Mouse (Mus musculus) adrenal gland (tissue): Measurements from ENCODE around the gene 1700003H04Rik.

Experiments used
- intact Hi-C: fragments of 180-260 bp; cut with DNase I; formaldehyde crosslinking; loops from one replicate; pipeline ENCODE4 v1.15.1; 2025
- long read RNA-seq, 2 experiments: library from polyadenylated mRNA; unstranded; transcript quantifications; one replicate each; pipeline ENCODE4 v2.0.0; 2020; ENCODE audit warnings: borderline replicate concordance in 1 of 2; ENCODE audit not compliant: insufficient replicate concordance in 1 of 2

1700003H04Rik gene
- long read RNA-seq, experiment 1 = 0 reads
- long read RNA-seq, experiment 2 = 0 reads

DNA sequence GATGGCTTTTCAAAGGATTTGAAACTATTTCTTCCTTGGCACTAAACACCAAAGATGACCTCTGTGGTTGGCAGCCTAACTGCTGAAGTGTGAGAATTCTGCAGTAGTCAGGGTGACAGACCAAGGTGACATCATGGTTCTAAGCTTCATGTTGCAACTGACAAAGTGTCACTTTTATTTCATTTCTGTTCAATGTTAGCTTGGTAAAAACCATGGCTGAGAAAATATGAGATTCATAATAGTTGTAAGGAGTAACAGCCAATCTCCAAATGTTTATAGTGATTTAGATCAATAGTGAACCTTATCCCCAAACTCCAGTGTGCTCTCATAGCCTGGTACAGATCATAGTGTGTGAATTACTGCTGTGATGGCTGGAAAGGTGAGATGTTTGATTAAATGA is at the start of gene 1700003H04Rik:
Gene 1700003H04Rik (minus strand): TSS at position 101 of the 400 bp plus-strand sequence.
- intact Hi-C loops = loop anchor here (10.0 kb wide), 1 partner anchor 236 kb away; no protein-coding TSS in a partner anchor

DNA sequence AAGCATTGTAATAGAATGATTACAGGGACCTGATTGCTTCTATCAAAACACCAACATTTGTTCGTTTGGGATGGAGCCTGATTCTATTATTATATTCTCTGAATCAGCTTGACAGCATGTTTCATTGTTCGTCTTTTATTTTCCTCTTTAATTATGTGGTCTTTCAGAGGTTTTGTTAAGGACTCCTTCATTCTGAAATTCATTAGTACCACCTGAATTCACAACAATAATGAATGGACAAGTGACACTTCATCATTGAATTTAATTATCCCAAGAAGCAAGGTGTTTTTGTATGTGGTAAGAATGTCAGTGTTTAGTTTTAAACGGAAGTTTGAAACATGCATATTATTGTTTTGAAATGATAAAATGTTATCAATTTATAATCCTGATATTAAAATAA is 42.1 kb upstream of the 1700003H04Rik start:
- intact Hi-C loops = no loop called here

DNA sequence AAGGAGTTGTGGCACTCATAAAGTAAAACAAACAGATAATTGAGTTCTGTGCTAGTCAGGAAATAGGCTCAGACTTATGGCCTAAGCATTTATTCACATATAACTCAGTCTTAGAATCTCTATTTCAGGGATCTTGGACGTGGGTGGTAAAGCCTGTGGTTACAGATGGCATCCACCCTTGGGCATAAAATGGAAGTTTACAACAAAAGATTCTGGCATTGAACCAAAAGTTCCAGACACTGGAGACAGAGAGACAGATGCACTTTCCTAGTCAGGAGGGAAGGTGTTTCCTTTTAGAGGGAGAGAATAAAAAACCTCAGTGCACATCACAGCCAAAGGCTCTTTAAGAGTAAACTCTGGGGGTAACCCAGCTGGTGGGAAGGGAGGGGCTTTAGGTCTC is 32.4 kb upstream of the 1700003H04Rik start:
- intact Hi-C loops = no loop called here

DNA sequence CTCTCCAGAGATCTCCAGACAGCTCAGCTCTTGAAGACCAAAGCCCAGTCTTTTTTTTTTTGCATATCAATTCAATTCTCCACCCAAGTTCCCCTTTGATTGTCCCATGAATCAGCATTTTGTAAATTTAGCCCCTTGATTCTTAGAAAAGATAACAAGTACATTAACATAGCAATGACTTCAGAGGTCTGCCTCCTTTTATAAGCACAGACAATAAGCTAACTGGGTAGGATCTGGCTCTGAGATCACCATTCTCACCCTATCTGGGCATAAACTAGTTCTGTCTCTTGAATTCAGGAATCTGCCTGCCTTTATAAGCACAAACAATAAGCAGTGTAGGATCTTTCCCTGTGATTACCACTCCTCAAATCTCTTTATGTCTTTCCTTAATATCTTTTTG is 29.1 kb upstream of the 1700003H04Rik start:
- intact Hi-C loops = no loop called here

DNA sequence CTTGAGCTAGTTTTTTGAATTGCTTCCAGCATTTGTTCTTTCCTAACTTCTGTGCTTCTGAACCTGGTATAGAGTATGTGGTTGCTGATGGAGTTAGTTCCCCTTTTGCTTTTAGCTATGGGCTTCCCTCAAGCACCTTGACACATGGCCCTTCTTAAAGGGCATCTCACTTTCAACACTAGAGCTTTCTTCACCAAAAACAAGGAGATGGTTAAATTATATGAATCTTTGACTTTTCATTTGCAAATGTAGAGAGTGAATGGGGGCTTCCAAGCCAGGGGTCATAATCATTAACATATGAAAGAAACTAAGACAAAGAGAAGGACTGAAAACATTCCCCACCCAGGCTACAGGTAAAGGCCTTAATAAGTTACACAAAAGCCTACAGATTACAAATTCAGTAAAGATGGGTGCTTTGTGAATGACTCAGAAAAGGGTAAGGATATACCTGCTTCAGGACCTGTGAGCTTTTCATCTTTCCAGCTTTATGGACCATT is 25.2 kb upstream of the 1700003H04Rik start:
- intact Hi-C loops = no loop called here

DNA sequence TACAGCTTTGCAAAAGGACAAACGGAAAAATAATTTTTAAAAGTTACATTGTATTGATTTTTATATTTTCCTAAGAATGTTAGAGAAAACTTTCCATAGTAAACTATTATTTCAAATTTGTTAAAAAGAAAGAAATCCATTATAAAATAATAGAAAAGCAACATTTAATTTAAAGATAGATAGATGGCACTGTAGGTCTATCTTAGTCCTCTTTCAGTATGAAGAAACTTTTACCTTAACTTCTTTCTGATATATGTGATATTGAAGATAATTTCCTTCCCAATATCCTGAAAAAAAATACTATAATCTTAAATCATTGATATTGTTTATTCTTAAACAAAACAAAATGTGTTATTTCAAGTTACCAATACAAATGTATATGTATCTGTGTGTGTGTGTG is 24.6 kb upstream of the 1700003H04Rik start:
- intact Hi-C loops = no loop called here

DNA sequence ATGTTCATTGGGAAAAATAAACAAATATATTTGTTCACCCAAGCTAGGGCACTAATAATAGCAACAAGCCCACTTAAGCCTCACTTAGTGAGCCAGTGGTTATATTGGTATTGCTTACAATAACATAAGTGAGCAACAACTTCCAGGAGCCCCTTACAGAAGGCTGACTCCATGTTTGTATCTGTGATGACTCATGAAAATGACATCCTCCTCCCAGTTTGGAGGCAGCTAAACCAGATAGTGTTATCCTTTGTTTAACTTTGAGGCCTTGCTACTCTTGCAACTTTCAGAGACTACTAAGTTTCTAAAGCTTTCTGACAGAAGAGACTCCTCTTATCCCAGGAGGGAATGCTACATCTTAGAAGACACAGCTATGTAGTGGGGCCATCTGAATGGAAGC is 16.9 kb upstream of the 1700003H04Rik start:
- intact Hi-C loops = no loop called here

DNA sequence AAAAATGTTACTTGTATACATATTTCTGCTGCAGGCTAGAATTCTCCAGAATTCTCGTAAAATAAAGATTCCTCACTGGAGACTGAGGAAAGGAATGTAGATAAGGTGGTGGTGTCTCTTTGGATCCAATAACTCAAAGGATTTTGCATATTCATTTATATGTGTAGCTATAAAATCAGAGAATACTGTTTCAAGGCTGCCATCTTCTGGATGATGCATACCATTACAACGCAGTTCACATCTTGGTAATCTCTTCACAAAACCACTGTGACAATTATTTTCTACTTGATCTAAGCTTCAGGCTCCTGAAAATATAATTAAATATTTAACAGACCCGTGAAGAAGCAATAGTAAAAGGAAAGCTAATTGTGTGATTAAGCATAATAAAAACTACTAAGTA is 6.6 kb upstream of the 1700003H04Rik start:
- intact Hi-C loops = loop anchor here (5.0 to 10.0 kb wide), 2 partner anchors 243 to 1070 kb away; no protein-coding TSS in a partner anchor

DNA sequence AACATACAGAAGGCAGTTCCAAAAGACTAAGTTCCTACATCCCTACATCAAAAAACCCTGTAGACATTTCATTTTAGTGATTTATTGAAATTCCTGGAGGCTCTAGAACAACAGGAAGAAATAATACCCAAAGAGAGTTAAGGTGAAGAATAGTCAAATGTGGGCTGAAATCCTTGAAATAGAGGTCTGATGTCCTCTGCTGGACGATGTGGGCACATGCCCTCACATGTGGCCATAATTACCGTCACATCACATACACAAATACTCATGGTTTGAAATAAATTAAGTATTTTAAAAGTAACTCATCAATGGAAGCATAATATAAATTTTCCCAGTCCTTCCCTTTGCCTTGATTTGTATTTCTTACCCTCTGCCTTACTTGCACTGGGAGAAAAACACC is 4.9 kb upstream of the 1700003H04Rik start:
- intact Hi-C loops = loop anchor here (5.0 to 10.0 kb wide), 2 partner anchors 241 to 1068 kb away; no protein-coding TSS in a partner anchor

DNA sequence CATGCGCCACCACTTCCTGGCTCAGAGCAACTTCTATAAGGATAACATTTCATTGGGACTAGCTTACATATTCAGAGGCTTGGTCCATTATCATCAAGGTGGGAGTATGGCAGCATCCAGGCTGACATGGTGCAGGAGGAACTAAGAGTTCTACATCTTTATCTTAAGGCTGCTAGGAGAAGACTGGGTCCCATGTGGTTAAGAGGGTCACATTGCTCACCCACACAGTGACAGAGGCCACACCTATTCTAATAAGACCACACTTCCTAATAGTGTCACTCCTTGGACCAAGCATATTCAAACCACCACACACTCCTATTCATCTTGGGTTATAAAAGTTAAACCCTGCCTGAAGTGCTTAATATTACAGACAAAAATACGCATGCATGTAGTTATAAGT is 23.6 kb downstream of the 1700003H04Rik start:
- intact Hi-C loops = no loop called here

DNA sequence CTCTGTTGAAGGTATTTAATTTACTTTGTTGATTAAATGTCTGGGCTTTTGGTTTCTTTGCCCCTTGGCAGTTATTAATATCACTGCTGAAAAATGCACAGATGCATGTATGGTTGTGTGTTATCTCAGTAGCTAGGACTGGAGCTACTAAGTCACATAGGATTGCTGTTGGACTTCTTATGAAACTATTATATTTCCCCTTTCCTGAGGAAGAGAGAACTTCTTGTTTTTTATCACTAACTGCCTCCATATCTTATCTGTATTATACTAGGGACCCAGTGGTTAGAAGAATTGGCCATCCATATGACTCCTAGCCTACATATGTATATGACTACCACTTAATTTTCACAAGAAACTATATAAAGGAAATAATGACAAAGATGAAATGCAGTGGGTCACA is 24.9 kb downstream of the 1700003H04Rik start:
- intact Hi-C loops = no loop called here

DNA sequence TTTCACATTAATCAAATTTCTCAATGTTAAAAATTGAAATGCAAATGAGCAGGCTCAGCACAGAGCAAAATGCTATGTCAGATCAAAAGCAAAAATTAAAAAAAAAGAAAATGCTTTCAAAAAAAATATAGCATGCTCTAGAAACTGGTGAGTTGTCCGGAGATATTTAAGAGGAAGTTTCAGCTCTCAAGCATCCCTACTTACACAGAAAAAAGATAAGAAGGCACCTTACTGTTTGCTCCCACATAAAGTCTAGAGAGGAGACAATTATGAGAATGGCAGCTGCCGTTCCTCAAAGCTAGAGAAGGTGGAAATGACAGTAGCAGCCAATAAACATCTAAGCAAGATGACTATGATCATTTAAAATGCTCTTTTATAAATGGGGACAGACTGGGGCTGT is 25.8 kb downstream of the 1700003H04Rik start:
- intact Hi-C loops = no loop called here

DNA sequence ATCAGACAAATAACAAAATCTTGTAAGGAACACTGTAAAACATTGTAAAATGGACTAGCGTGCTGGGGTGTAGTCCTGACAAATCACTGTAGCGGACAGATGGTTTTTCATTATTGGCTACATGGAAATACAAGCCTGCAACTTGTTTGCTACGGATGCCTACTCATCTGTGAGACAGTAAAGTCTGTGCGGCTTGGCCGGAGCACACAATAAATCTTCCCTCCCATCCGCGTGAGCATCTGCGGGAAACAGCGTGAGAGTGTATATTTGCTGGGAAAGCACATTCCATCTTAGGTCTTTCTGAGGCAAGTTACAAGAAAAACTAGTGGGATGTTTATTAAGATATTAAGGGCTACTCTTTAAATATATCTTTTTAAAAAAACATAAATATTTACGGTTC is 32.0 kb downstream of the 1700003H04Rik start:
- intact Hi-C loops = no loop called here

DNA sequence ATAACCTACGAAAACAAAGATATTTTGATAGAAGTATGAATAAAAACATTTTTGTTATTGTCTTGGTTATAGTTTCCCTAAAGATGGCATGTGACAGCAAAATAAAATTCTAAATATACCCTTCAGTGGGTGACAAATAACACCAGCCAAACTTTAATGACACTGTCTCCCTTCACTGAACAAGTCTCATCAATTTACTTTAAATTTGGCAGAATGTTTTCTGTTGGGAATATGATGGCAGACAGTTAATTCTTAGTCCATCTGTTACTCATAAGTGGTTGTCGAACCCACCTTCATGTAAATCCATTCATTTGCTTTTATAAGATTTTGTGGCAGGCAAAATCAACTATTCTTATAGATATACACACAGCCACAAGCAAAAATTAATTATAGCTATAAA is 42.6 kb downstream of the 1700003H04Rik start:
- intact Hi-C loops = no loop called here

DNA sequence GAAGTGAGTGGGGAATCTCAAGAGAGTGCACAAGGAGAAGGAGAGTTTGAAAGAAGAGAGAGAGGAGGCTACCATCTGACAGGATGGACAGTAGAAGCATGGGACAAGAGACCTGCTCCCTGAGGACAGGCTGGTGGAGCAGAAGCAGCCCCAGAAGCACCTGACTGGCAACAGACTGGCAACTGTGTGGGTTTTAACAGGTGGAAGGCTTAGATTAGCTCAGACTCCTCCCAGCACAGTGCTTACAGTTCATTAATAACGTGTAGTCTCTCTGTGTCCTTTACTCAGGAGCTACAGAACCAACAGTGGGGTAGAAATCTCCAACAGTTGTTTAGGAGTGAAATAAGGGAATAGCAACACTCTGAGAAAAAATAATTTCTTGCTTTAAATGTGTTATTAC is 44.3 kb downstream of the 1700003H04Rik start:
- intact Hi-C loops = no loop called here

DNA sequence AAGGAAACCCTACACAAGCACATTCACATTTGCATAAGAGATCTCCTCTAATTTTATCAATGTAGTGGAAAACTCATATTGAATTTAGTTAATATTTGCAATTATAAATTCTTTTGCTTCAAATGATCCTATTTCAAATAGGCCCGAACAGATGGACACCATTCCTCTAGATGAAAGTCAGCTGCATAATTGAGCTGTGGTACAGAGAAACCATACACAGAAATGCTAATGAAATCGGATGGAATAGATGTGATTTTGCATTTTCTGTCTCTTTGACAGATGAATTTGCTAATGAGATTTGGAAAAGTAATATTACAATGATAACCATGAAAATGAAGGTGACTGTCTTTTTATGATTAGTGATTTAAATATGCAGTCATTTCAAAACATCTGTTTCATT is 62.1 kb downstream of the 1700003H04Rik start:
- intact Hi-C loops = no loop called here
